Mouse (Mus musculus): Measurements from ENCODE around the gene Adh1. TPM values are rescaled to one million over a fixed set of nuclear protein-coding genes. Genes with fewer than 3 reads are reported as not detected.

Adh1 gene
- total RNA-seq, 2 experiments from 2014 or later = 43.1 to 64.6 TPM

GRCm38 (mm10) chr3:138333910-138334309, 73.1 kb downstream of the Adh1 start:
- no peak for DNase-seq
- intact Hi-C loops (cut with DNase I) = loop anchor here (5.0 kb wide), 1 partner anchor 52 kb away; no protein-coding TSS in a partner anchor

DNA sequence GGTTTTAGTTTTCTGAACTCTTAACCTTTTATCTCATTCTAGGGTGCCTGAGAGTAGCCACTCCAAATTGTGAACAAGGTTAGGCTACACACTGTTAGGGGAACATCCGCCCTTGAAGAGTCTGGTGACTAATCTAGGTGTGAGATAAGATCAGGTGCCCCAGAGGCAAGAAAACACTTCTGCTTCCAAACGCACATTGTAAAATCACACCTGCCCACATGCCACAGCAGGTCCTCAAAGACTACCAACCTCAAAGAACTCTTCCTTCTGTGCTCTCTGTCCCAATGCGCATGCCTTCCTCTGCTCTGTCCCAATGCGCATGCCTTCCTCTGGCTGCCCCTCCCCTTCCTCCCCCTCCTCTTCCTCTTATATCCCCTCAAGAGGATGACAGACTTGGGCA, 73.5 kb downstream of the Adh1 start:
- intact Hi-C loops (cut with DNase I) = loop anchor here (5.0 kb wide), 1 partner anchor 52 kb away; no protein-coding TSS in a partner anchor

DNA sequence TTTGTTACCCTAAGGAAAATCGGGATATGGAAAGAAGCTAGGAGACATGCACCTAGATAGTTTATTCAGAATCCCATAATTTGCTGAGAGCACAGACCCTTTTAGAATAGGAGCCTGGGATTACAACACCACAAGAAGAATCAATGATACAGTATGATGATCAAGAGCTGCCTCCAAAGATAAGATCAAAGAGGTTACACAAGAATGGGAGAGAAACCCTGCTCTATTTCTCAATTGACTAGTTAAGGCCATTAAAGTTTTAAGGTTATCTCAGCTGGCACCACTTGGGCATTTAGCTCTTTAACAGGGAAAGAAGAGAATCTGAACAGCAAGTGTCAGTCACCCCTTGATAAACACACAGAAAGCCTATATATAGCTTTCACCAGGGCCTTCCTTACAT, 74.8 kb downstream of the Adh1 start:
- intact Hi-C loops (cut with DNase I) = no loop called here

More for the DNA sequence above, 73.5 kb downstream of the Adh1 start:
- DNase-seq = no peak

DNA sequence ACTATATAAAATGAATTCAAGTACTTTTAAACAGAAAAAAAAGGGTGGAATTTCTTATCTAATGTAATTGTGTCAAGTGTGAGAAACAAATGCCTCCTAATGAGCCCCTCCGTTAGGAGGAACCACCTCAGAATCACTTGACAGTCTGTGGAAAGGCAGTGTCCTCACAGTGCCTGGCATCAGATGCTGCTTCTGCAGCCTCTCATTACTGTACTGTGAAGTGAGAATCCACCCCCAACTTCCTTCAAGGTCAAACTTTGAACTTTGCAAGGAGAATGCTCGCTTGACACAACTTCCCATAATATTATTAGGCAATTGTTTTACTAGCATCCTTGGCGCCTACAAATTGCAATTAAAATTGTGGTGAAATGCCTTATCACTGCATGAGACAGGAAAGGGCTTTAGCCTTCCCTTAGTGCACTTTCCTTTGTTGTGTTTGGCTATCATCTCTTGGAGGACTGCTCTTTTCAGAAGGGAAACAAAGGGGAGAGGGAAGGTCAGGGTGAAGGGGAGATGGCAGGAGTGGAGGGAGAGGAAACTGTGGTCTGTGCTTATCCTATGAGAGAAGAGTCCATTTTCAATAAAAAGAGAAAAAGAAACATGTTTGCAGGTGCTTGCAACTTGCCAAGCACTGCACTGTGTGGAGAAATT, 75.4 kb downstream of the Adh1 start:
- DNase-seq = no peak
- intact Hi-C loops (cut with DNase I) = no loop called here

More for the DNA sequence above, 74.8 kb downstream of the Adh1 start:
- DNase-seq = no peak

Other genes starting within 250 kb of the Adh1 start
- 10 to 100 TPM; 51.9 to 53.7 TPM for gene 1110002E22Rik, start 195.9 kb upstream of the Adh1 start, total RNA-seq (2021)
- under 1 TPM; 0.85 to 0.93 TPM for gene Gm5105, start 193.6 kb upstream of the Adh1 start, total RNA-seq (2021)
- gene Trmt10a, start 117.5 kb upstream of the Adh1 start, total RNA-seq (2021) = 1 to 10 TPM; 1.6 to 3.4 TPM
- gene Mttp, start 116.0 kb upstream of the Adh1 start, total RNA-seq (2021) = 1 to 10 TPM; 5.8 to 6.9 TPM
- gene 4930579F01Rik, start 67.2 kb upstream of the Adh1 start, total RNA-seq (2021) = not detected
- under 1 TPM in 1 of 2 experiments, not detected in 1; 0.57 TPM for gene Adh7, start 43.2 kb upstream of the Adh1 start, total RNA-seq (2021)
- gene Adh6a, start 52.3 kb downstream of the Adh1 start, total RNA-seq (2021) = not detected
- gene Adh6b, start 80.8 kb downstream of the Adh1 start, total RNA-seq (2021) = 1 to 10 TPM; 1.2 to 1.8 TPM
- gene Adh4, start 154.5 kb downstream of the Adh1 start, total RNA-seq (2021) = not detected
- 10 to 100 TPM; 92.8 to 94.1 TPM for gene Adh5, start 182.1 kb downstream of the Adh1 start, total RNA-seq (2021)
- gene Metap1, start 228.5 kb downstream of the Adh1 start, total RNA-seq (2021) = 10 to 100 TPM; 39.6 to 42.6 TPM

All from heart, postnatal 14 days (tissue).